Mouse (Mus musculus) right cerebral cortex, postnatal 25 days (tissue): ENCODE results near the gene Ciao2a.

Source experiments
- DNase-seq: peaks from one replicate; pipeline ENCODE4 v3.0.0; 2022

The Ciao2a gene

GRCm38 (mm10) chr9:66120945-66121344 is 5.5 kb upstream of the Ciao2a start:
- DNase-seq, result no peak

GRCm38 (mm10) chr9:66121421-66121820 is 5.0 kb upstream of the Ciao2a start:
- no peak for DNase-seq

GRCm38 (mm10) chr9:66123648-66124047 is 2.8 kb upstream of the Ciao2a start:
- DNase-seq, result no peak

GRCm38 (mm10) chr9:66124111-66124531 is 2.3 kb upstream of the Ciao2a start:
- no peak for DNase-seq

- DNase-seq, result peak; percentile 94
These were observed 1.5 kb upstream of the Ciao2a start for GRCm38 (mm10) chr9:66124681-66125542.

- DNase-seq, result no peak
These were observed 612 bp upstream of the Ciao2a start for GRCm38 (mm10) chr9:66125543-66126455.

GRCm38 (mm10) chr9:66127193-66127546 is 759 bp downstream of the Ciao2a start:
- DNase-seq, result no peak

GRCm38 (mm10) chr9:66127884-66128283 is 1.5 kb downstream of the Ciao2a start:
- no peak for DNase-seq

- DNase-seq, result no peak
These were observed 5.1 kb downstream of the Ciao2a start for GRCm38 (mm10) chr9:66131466-66131865.

GRCm38 (mm10) chr9:66135967-66136366 is 9.6 kb downstream of the Ciao2a start:
- DNase-seq, result no peak

GRCm38 (mm10) chr9:66138193-66138592 is 11.8 kb downstream of the Ciao2a start:
- no peak for DNase-seq

- DNase-seq, result no peak
These were observed 15.9 kb downstream of the Ciao2a start for GRCm38 (mm10) chr9:66142265-66142664.

GRCm38 (mm10) chr9:66144248-66144647 is 17.8 kb downstream of the Ciao2a start:
- DNase-seq, result peak; percentile 65

- no peak for DNase-seq
These were observed 19.7 kb downstream of the Ciao2a start for GRCm38 (mm10) chr9:66146141-66146540.

- DNase-seq, result no peak
These were observed 25.6 kb downstream of the Ciao2a start for GRCm38 (mm10) chr9:66152011-66152410.

- no peak for DNase-seq
These were observed 27.2 kb downstream of the Ciao2a start for GRCm38 (mm10) chr9:66153594-66153993.

GRCm38 (mm10) chr9:66154013-66154412 is 27.6 kb downstream of the Ciao2a start:
- no peak for DNase-seq

GRCm38 (mm10) chr9:66155534-66155933 is 29.1 kb downstream of the Ciao2a start:
- no peak for DNase-seq

GRCm38 (mm10) chr9:66157958-66158830 is 31.8 kb downstream of the Ciao2a start, which contains the start of gene Dapk2:
Gene Dapk2 (plus strand): TSS chr9:66158223.
- peak; percentile 41 for DNase-seq

GRCm38 (mm10) chr9:66158885-66159430 is 32.5 kb downstream of the Ciao2a start:
- no peak for DNase-seq

GRCm38 (mm10) chr9:66160155-66160554 is 33.7 kb downstream of the Ciao2a start:
- no peak for DNase-seq

GRCm38 (mm10) chr9:66162995-66163394 is 36.6 kb downstream of the Ciao2a start:
- DNase-seq, result no peak
